Mouse (Mus musculus): Measurements from ENCODE around the gene Adgrf3. TPM values are rescaled to one million over a fixed set of nuclear protein-coding genes. Genes with fewer than 3 reads are reported as not detected.
"Not testable (repeated sequence)": the region's sequence is repeated elsewhere in the genome, so short reads cannot be mapped to it uniquely, and the experiment has no call there.

The Adgrf3 gene
- polyA plus RNA-seq, 1 experiment: not detected

- peak; percentile 22 for DNase-seq (ENCODE audit: low read depth)
- TF ChIP-seq CTCF (IDR thresholded peaks at IDR 0.05; ENCODE audit: borderline replicate concordance, extremely low read depth, insufficient read depth, insufficient read length): peak; percentile 37; the same call in 1 of the 2 replicates
- no peak for TF ChIP-seq POLR2A (IDR thresholded peaks at IDR 0.05; ENCODE audit: borderline replicate concordance, extremely low read depth, insufficient read depth, insufficient read length, poor library complexity, severe bottlenecking)
Measured at GRCm38 (mm10) chr5:30230901-30231300, 25.4 kb upstream of the Adgrf3 start.

DNA sequence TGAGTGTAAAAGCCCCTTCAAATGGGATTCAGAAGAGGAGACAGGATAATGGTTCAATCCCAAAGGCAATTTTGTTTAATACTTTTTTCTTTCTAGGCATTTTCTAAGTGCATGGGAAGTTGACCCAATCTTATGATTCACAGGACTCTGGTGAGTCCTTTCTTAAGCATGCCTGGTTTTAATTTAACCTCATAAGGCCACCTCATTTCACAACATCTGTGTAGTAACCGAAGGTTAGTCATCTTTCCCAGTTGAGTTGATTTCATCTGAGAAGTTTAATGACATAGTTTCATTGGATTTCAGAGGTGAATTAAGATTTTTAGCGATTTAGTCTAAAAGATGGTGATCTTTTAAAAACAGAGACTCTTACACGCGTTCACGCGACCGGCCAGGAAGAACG is 17.2 kb upstream of the Adgrf3 start:
- TF ChIP-seq CTCF (IDR thresholded peaks at IDR 0.05; ENCODE audit: borderline replicate concordance, extremely low read depth, insufficient read depth, insufficient read length): no peak
- TF ChIP-seq POLR2A (IDR thresholded peaks at IDR 0.05; ENCODE audit: borderline replicate concordance, extremely low read depth, insufficient read depth, insufficient read length, poor library complexity, severe bottlenecking): no peak
- no peak for DNase-seq (ENCODE audit: low read depth)

DNA sequence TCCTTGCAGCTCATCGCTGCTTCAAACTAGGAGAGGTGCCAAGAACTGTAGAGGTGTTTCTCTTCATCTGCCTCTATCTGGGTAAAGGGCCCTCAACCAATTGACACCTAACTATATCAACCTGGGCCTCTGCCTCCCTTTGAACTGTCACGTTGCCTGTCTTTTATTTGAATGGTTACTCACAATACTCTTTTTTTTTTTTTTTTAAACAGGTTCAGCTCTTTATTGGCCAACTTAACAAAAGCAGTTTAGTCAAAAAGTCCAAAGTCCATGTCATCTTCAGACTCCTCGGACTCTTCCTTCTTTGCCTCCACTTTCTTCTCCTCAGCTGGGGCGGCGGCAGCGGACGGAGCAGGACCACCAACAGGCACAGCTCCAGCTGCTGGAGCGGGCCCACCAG is 15.1 kb upstream of the Adgrf3 start:
- no peak for DNase-seq (ENCODE audit: low read depth)
- TF ChIP-seq CTCF (IDR thresholded peaks at IDR 0.05; ENCODE audit: borderline replicate concordance, extremely low read depth, insufficient read depth, insufficient read length): no peak
- TF ChIP-seq POLR2A (IDR thresholded peaks at IDR 0.05; ENCODE audit: borderline replicate concordance, extremely low read depth, insufficient read depth, insufficient read length, poor library complexity, severe bottlenecking): no peak

DNA sequence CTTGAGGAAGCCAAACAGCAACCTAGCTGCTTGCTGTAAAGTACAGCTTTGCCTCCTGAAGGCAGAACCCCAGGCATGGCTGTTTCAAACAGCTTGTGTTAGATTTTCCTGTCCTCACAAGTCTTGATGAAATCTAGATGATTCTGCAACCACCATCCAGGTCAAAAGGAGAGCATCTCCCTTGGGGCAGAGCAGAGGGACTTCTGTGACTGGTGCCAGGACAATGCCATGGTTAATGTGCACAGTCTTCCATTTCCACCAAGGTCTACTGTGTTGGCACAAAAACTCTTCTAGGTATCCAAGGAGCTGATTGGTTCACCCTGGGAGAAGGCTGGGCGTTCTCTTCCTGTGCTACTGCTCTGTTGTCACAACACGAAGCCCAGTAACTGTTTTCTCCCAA is 14.2 kb upstream of the Adgrf3 start:
- no peak for DNase-seq (ENCODE audit: low read depth)
- TF ChIP-seq POLR2A (IDR thresholded peaks at IDR 0.05; ENCODE audit: borderline replicate concordance, extremely low read depth, insufficient read depth, insufficient read length, poor library complexity, severe bottlenecking) (no peak), CTCF (IDR thresholded peaks at IDR 0.05; ENCODE audit: borderline replicate concordance, extremely low read depth, insufficient read depth, insufficient read length) (no peak)

DNA sequence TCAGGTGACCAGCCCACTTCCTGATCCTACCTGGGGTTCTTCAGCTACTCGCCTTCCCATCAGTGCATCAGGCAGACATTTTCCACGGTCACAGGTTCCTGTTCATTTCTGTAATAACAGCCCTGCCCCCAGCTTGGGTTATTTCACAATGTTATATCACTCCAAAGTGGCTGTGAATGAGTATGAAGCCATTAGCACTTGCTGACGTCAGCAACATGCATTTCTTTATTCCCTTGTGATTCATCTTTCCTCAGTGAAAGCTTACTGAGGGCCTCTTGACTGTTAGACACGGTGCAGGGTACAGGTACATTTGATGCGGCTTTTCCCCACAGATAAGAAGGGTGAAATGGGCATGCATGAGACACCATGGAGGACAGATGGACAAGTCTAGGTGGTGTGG is 10.4 kb upstream of the Adgrf3 start:
- TF ChIP-seq CTCF (IDR thresholded peaks at IDR 0.05; ENCODE audit: borderline replicate concordance, extremely low read depth, insufficient read depth, insufficient read length) (no peak), POLR2A (IDR thresholded peaks at IDR 0.05; ENCODE audit: borderline replicate concordance, extremely low read depth, insufficient read depth, insufficient read length, poor library complexity, severe bottlenecking) (no peak)
- DNase-seq (ENCODE audit: low read depth): no peak

DNA sequence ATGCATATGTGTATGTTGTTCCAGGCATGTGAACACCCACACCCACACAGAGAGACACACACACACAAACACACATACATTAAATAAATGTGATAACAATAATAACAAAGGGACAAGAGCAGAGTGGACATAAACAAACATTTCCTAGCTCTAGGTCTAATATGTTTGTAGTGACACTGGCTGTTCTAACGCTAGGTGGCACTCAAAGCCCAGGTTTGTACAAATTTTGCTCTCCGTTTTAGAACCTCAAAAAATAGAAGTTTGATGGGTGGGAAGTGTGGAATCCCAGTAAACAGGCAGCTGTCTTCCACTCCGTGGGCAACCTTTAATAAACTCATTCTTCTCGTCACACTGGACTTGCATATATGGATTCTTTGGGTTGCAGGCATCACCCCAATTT is 9.4 kb upstream of the Adgrf3 start:
- peak; percentile 79 for DNase-seq (ENCODE audit: low read depth)
- TF ChIP-seq POLR2A (IDR thresholded peaks at IDR 0.05; ENCODE audit: borderline replicate concordance, extremely low read depth, insufficient read depth, insufficient read length, poor library complexity, severe bottlenecking): no peak
- peak; percentile 61; the same call in 1 of the 2 replicates for TF ChIP-seq CTCF (IDR thresholded peaks at IDR 0.05; ENCODE audit: borderline replicate concordance, extremely low read depth, insufficient read depth, insufficient read length)

DNA sequence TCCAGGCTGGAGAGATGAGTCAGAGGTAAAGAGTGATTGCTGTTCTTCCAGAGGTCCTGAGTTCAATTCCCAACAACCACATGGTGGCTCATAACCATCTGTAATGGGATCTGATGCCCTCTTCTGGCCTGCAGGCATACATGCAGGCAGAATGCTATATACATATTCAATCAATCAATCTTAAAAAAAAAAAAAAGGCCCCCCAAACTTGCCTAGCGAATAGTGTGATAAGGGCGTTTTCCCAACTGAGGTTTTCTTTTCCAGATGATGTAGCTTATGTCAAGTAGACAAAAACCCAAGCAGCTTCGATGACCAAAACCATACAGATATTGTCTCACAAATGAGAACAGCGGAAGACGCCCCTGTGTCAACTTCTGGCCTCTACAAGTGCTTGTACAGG is 5.2 kb upstream of the Adgrf3 start:
- not testable (repeated sequence) for DNase-seq (ENCODE audit: low read depth)

DNA sequence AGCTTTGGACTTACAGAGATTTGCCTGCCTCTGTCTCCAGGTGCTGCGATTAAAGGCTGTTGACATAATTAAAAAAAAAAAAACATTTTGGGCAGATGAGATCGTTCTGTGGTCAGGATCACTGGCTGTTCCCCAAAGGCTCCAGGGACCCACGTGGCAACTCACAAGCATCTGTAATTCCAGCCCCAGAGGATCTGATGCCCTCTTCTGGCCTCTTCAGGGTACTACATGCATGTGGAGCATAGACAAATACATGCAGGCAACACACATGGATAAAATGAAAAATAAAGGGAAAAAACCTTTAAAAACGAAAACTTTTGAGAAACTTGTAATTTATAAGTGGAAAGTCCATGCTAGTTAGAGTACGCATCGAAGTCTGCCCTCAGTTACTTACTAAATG is 1.8 kb upstream of the Adgrf3 start:
- no peak for TF ChIP-seq POLR2A (IDR thresholded peaks at IDR 0.05; ENCODE audit: borderline replicate concordance, extremely low read depth, insufficient read depth, insufficient read length, poor library complexity, severe bottlenecking)
- peak; percentile 52; the same call in 1 of the 2 replicates for TF ChIP-seq CTCF (IDR thresholded peaks at IDR 0.05; ENCODE audit: borderline replicate concordance, extremely low read depth, insufficient read depth, insufficient read length)
- peak; percentile 20 for DNase-seq (ENCODE audit: low read depth)

- TF ChIP-seq POLR2A (IDR thresholded peaks at IDR 0.05; ENCODE audit: borderline replicate concordance, extremely low read depth, insufficient read depth, insufficient read length, poor library complexity, severe bottlenecking) (no peak), CTCF (IDR thresholded peaks at IDR 0.05; ENCODE audit: borderline replicate concordance, extremely low read depth, insufficient read depth, insufficient read length) (no peak)
- DNase-seq (ENCODE audit: low read depth): no peak
Measured at GRCm38 (mm10) chr5:30205034-30205433, 488 bp downstream of the Adgrf3 start.

- no peak for DNase-seq (ENCODE audit: low read depth)
Measured at GRCm38 (mm10) chr5:30204441-30204840, 1.1 kb downstream of the Adgrf3 start.

DNA sequence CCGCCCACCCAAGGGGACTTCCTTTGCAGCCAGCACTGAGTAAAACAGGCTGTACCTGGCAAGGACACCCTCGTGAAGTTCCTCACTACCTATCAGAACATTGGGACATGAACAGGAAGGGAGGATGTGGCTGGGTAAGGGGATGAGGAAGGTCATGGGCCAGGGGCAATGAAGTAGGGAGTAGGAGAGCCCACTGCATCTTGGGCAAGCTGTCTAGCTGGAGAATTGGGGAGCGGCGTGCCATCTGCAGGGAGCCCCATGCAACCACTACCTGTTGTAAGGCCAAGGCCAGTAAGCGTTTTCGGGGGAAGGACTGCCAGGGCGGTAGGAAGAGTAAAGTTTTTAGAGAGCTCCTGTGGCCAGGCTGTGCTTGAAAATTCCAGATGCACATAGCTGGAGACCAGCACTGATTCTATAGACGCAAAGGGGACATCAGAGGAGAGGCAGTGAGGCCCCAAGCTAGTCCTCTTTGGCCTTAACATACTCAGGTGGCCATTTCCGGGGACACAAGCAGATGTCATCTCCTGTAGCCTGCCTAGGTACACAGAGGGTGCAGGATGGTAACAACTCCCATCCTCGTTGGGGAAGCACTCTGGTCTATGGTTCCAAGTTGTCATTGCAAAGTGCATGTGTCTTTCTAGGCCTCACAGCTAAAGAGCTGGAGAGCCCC is 2.2 kb downstream of the Adgrf3 start:
- no peak for DNase-seq (ENCODE audit: low read depth)
- TF ChIP-seq CTCF (IDR thresholded peaks at IDR 0.05; ENCODE audit: borderline replicate concordance, extremely low read depth, insufficient read depth, insufficient read length) (no peak), POLR2A (IDR thresholded peaks at IDR 0.05; ENCODE audit: borderline replicate concordance, extremely low read depth, insufficient read depth, insufficient read length, poor library complexity, severe bottlenecking) (no peak)

More at GRCm38 (mm10) chr5:30204441-30204840, 1.1 kb downstream of the Adgrf3 start:
- TF ChIP-seq POLR2A (IDR thresholded peaks at IDR 0.05; ENCODE audit: borderline replicate concordance, extremely low read depth, insufficient read depth, insufficient read length, poor library complexity, severe bottlenecking) (no peak), CTCF (IDR thresholded peaks at IDR 0.05; ENCODE audit: borderline replicate concordance, extremely low read depth, insufficient read depth, insufficient read length) (no peak)

GRCm38 (mm10) chr5:30202221-30202620 is 3.3 kb downstream of the Adgrf3 start:
- no peak for TF ChIP-seq POLR2A (IDR thresholded peaks at IDR 0.05; ENCODE audit: borderline replicate concordance, extremely low read depth, insufficient read depth, insufficient read length, poor library complexity, severe bottlenecking)
- no peak for TF ChIP-seq CTCF (IDR thresholded peaks at IDR 0.05; ENCODE audit: borderline replicate concordance, extremely low read depth, insufficient read depth, insufficient read length)
- no peak for DNase-seq (ENCODE audit: low read depth)

Measured in brain, embryonic 14.5 days (tissue).